Mouse (Mus musculus) CD4-positive helper T cell, adult 2 months (primary cell): ENCODE measurements around the gene S100a11.
A peak's percentile ranks its signal among the peaks of the same experiment; 100 is the strongest.
"Not testable (repeated sequence)": the region's sequence is repeated elsewhere in the genome, so short reads cannot be mapped to it uniquely, and the experiment has no call there.

Experiments
- DNase-seq: peaks from one replicate; pipeline ENCODE4 v3.0.0-alpha.2; 2012; ENCODE audit warnings: low read depth, missing footprints, low spot score

The S100a11 gene

DNA sequence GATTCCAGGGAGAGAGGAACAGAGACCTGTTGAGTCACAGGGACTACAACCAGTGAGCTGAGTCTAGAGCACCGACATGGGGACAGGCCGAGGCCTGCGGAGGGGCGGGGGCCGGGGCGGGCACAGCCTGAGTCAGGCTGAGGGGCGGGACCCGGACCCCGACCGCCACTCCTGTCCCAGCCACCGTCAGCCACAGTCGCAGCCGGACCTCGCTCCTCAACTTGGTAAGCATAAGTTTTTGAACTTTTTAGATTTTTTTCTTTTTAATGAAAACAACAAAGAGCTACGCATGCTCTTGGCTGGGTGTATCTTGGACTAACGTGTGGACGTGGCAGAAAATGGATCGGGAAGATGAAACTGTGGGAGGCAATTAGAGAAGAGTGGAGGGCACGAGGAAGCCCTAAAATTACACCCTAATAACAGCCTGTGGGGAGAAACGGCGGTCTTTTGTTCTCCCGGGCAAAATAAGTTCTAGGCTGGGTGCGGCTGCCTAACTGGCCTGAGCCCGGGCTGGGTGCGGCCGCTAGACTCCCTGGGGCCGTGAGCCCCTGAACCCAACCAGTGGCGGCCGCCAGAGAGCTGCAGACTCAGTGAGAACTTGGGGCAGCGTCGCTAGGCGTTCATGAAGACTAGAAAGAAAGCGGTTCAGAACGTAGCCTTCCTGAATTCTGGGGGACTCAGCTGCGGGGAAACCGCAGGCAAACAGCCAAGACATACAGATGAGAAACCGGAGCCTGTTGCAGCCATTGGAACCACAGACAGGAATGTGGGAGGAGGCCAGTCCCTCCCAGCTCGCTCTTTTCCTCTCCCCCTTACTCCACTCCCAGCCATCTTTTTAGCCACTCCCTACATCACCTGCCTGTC is at the start of gene S100a11:
S100a11 (plus strand) TSS at position 159 of the 864 bp plus-strand sequence.
- DNase-seq: peak; percentile 72

DNA sequence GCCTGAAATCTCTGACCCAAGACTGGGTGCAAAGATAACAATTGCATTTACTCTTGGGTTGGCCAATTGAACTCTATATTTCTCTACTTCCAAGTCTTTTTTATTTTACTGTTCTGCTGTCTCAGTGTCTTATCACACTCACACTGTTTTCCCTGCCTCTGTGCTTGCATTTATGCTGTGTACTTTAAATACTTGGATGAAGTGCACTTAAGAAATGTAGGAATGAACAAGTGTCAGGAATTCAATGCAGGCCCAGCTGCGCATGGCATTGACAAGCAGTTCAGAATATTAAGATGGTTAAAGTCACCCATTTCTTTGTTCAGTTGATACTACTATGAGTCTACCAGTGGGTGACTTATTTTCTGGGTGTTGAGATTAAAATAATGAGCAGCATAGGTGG is 40.2 kb upstream of the S100a11 start:
- DNase-seq: no peak

GRCm38 (mm10) chr3:93481982-93482616 is 38.2 kb upstream of the S100a11 start:
- no peak for DNase-seq

- no peak for DNase-seq
These were observed 34.7 kb upstream of the S100a11 start for GRCm38 (mm10) chr3:93485611-93486010.

DNA sequence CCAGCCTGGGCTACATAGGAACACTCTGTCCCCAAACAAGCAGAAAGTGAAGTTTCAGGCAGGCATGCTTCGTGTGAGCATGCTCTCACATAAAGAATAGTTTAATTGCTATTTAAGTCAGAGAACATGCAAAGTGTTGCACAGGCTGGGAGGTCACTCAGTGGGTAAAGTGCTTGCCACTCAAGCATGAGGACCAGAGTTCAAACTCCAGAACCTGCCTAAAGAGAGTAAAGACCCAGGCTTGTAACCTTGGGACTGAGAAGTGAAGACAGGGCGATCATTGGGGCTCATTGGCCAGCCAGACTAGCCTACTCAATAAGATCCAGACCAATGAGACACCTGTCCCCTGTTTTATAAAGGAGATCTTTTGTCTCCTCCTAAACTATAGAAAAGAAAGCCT is 31.7 kb upstream of the S100a11 start:
- DNase-seq: no peak

GRCm38 (mm10) chr3:93492176-93492575 is 28.1 kb upstream of the S100a11 start:
- DNase-seq: no peak

DNA sequence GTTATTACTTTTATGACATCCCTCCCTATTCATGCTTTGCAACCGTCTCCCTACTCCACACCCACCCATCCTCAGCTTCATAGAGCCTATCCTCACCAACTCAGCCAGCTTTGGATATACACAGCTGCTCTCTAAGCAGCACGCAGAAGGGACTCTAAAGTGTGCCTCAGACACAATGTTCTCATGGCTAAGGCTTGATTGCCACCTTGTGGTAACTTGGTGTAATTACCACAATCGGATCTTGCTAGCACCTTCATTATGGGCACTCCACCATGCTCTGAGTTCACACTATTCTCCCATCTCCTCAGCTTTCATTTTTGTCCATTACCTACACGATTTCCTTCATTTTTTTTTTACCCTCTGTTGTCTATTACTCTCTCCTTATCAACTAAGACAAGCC is 26.3 kb upstream of the S100a11 start:
- DNase-seq: peak; percentile 72

- not testable (repeated sequence) for DNase-seq
These were observed 25.5 kb upstream of the S100a11 start for GRCm38 (mm10) chr3:93494774-93495173.

DNA sequence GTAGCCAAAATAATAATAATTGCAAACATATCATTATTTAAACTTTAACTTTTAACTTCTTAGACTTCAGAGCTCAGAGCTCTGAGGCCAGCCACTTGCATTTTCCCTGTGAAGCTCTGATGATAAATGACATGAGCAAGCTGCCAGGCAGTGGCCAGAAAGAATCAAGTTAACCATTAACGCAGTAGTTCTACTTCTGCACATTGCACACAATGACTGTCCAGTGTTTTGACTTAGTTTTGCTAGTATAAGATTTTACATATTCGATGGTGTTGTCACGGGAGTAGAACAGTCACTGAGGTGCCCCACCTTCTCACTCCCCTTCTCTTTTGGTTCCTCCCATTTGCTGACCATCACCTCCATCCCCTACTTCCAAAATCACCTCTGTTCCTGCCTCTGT is 23.2 kb upstream of the S100a11 start:
- DNase-seq: no peak

DNA sequence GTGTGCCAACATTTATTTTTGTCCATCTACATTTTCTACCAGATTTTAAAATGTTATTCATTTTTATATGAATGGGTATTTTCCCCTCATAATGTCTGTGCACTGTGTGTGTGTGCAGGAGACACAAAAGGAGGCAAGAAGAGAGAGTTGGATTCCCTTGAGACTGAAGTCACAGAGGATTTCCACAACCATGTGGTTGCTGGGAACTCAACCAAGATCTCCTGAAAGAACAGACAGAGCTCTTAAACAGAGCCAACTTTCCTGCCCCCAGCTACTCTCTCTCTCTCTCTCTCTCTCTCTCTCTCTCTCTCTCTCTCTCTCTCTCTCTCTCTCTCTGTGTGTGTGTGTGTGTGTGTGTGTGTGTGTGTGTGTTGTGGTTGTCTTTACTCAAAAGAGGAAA is 21.2 kb upstream of the S100a11 start:
- no peak for DNase-seq

- peak; percentile 59 for DNase-seq
These were observed 15.6 kb upstream of the S100a11 start for GRCm38 (mm10) chr3:93504536-93505189.

DNA sequence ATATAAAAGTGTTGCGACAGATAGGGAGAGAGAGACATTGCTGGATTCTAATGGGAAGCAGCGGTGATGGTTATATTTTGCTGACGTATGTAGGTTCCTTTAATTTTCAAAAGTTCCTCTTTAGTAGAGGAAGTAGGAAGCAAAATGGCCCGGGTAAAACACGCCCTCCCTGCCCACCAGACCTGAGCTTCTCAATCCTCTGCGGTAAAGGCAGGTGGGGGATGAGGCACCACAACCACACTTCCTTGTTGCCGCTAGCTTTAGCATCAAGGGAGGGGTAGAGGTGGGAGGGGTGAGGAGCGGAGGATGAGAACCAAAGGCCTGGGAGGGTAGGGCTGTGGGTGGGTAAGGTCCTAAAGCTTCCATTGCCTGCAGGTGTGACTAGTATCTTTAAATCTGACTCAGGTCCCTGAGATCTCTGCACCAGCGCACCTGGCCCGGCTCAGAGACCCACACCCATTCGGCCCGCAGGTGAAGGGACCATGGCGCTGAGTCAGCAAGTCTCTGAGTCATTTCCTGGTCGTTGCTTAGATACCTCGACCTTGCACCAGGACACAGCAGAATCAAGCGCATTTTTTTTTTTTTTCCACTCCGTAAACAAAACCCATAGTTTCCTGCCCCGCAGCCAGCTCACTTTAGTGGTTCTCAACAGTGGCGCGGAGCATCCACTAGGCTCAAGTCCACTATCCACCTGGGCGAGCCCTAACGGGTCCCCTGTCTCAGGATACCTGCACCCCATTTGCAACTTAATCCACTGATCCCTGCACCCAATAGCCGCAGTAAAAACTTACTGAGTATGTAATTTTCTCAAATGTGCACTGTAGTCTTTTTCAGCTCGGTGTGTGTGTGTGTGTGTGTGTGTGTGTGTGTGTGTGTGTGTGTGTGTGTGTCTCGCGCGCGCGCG is 14.1 kb upstream of the S100a11 start:
- DNase-seq: peak; percentile 95

DNA sequence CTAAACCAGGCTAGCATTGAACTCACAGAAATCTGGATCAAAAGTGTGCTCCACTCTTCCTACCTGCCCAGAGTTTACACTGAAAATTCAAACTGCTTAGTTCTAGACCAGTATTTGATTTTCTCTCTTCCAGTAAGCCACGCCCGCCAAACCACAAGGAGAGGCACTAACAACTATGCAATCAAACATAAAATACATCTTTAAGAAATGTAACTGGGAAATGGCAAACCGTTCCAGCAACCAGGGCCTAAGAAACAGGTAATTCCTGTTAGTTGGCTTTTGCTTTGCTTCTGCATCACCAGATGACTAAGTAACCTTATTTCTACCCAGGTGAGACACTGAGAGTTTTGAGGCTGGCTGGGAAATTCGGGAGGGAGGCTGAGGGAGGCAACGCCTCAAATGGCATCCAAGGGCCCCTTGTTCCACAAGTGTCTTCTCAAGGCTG is 13.4 kb upstream of the S100a11 start:
- DNase-seq: no peak

- DNase-seq: peak; percentile 31
These were observed 11.0 kb upstream of the S100a11 start for GRCm38 (mm10) chr3:93509301-93509700.

GRCm38 (mm10) chr3:93511036-93511435 is 9.3 kb upstream of the S100a11 start:
- no peak for DNase-seq

GRCm38 (mm10) chr3:93511801-93512200 is 8.5 kb upstream of the S100a11 start:
- no peak for DNase-seq

- DNase-seq: no peak
These were observed 7.7 kb upstream of the S100a11 start for GRCm38 (mm10) chr3:93512386-93513101.

- peak; percentile 57 for DNase-seq
These were observed 5.7 kb upstream of the S100a11 start for GRCm38 (mm10) chr3:93514628-93515027.

GRCm38 (mm10) chr3:93517343-93517742 is 2.9 kb upstream of the S100a11 start:
- no peak for DNase-seq

GRCm38 (mm10) chr3:93519856-93520329 is 395 bp upstream of the S100a11 start:
- DNase-seq: no peak
